Mouse (Mus musculus) A20 (cell line): ENCODE data around the gene Dcps.
"Not testable (repeated sequence)": the region's sequence is repeated elsewhere in the genome, so short reads cannot be mapped to it uniquely, and the experiment has no call there.

Experiments used
- DNase-seq: peaks from one replicate; pipeline ENCODE4 v3.0.0-alpha.2; 2011; ENCODE audit warnings: low read depth, low spot score

The Dcps gene

DNA sequence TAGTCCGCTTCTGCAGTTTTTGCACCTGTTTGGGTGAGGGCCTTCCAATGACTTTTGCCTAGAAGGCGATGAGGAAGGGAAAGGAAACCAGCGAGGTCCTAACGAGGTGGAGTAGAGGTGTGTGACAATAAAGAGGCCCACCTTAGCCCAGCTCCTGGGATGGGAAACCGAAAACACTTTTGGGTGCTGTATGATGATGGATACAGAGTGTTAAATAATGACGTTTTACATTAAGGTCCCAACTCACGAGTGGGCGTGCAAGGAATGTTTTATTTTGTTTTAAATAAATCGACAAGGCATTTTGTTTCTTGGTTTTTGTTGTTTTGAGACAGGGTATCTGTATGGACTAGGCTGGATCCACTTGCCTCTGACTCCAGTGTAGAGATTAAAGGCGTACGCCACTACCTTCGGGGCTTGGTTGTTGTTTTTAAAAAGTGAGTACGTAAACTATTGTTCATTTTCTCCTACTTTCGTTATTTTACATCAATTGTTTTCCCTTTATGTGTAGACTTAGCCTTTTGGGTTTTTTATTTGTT, 331 bp upstream of the Dcps start:
- DNase-seq = no peak

- DNase-seq = no peak
Observed at GRCm38 (mm10) chr9:35173331-35173730, 2.5 kb downstream of the Dcps start.

DNA sequence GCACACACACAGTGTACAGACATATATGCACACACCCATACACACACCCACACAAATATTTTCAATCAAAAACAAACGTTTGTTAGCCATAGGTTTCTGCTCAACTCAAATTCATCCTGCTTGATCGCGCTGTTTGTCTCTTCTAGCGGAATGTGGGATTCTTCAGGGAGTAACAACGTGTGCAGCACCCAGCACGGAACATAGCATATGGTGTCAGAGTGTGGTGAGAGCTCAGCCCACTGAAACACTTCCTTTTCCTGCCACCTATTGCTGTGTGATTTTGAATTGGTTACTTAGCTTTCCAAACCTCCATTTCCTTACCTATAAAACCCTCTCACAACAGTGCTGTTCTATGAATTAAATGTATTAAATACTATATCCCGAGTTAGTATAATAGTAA, 5.8 kb downstream of the Dcps start:
- DNase-seq = no peak

DNA sequence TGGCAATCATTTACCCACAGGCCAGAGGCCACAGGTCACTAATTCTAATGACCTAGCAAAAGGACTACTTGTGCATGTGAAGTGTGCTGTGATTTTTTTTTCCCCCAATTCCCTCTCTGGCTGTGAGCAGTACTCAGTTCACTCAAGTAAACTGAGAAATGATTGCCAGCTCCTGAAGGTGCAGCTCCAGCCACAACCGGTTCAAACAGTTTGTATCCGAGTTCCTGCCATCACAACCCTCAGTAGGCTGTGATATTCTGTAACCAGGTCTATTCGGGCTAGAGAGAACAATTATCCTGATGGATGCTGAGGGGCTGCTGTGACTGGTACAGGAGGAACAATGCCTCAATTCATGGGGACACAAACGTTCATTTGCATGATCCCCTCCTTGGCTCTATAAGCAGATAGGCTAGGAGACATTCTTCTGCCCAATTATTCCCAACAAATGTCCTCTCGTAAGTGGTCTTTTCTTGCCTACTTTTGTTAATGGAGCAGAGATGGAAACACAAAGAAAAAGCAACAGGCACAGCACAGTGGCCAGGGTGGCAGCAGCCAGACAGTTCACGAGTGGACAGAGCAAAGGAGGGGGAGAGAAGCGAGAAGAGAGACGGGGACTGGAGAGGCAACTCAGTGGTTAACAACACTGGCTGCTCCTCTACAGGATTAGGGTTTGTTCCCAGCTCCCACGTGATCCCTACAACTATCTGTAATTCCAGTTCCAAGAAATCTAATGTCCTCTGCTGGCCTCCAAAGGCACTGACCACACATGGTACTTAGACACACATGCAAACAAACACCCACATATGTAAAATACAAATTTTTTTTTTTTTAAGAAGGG, 8.8 kb downstream of the Dcps start:
- DNase-seq = no peak

DNA sequence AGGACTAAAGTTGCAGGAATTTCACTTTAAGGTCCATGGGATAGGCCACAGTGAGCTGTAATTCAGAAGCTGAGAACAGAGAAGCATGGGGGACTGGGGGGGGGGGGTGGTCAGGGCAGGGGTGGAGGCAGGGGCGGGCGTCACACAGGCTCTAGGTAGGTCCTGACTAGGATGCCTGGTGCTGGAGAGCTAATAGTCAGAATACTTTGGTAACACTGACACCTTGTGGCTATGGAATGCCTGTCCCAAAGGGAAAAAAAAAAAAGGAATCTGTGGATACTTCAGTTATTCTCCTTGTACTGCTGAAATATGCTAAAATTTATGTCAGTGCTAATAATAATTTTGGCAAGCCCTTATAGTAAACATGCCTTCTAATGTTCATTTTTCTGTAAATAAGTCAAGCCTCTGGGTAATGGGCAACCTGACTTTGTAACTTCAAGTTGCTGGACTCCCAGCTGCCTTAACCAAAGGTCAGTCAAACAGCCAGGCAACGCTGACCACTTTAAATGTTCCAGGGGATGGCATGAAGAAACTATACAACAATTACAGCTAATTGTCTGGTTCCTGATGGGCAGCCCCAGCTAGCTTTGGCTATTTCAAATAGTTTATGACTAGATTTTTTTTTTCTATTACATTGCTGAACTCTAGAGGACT, 9.6 kb downstream of the Dcps start:
- no peak for DNase-seq

GRCm38 (mm10) chr9:35164142-35164874, 11.6 kb downstream of the Dcps start:
- DNase-seq = no peak

DNA sequence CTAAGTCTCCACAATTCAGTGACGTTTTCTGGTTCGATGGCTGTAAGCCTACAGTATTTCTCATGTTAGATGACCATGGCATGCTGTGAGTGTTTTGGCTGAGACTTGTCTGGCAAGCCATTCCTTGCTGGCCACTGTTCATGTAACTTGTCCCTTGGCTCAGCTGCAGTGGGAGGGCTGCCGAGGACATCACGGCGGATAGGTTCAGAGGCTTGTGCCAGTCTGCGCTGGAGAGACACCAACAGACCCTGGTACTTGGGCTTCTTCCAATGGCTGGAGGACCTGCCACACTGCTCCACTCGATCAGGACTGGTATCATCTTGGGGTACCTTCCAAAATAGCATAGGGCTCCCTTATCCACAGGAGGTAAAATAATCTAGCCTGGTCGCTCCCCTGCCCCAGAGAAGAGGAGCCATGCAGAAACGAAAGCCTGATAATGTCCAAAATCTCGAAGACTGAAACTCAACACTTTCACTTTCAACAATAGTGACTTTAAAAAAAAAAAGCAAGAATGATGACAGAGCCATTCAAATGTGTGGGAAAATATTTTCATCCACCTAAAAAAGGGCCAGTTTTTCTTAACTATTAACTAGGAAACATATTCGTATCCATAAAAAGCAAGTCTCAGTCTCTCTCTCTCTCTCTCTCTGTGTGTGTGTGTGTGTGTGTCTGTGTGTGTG, 12.7 kb downstream of the Dcps start:
- no peak for DNase-seq

DNA sequence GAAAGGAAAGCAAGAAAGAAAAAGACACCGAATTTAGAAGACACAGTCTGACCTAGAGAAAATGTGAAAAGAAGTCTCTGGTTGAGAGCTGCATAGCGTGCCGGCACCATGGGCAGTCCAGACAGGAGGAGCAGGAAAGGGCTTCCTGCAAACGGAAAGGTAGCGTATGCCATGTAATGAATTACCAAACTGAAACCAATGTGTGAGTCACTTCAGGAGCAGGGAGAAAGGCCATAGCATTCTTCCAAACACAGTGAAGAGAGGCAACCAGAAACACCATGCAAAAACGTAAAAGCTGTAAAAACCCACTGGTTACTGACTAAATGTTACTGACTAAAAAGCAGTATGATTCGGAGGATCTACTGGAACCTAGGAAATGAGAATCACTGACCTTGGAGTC, 14.1 kb downstream of the Dcps start:
- no peak for DNase-seq

- DNase-seq = no peak
Observed at GRCm38 (mm10) chr9:35160662-35161061, 15.2 kb downstream of the Dcps start.

- DNase-seq = no peak
Observed at GRCm38 (mm10) chr9:35158477-35158876, 17.4 kb downstream of the Dcps start.

GRCm38 (mm10) chr9:35156862-35157261, 19.0 kb downstream of the Dcps start:
- DNase-seq = no peak

DNA sequence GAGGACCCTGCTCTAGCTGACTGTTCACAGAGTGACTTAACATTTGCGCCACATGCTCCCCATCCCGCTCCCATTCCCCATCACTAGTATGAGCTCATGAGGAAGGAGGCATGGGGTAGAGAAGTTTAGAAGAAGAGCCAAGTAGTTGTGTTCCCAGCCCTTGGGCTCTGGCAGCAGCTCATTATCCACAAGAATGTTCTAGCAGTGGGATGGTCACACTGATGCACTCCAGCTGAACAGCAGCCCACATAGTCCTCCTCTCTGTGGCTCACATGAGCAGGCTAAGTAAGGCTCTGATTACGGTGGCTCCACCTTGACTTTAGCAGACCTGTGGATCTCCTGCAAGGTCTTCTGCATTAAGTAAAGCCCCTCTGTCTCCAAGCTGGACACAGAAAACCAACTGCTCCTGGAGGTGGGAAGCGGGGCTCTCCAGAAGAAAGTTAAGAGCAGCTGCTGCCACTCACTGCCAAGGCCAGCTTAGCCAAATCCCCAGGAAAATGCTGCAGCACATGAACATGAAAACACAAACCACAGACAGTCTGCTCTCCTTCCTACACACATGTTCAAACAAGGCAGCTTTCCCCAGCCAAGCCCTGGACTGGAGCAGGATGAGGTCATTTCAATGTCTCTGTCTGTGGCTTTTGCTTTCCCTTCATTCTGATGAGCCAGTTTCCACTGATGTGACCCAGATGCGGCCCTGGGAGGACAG, 19.7 kb downstream of the Dcps start:
- no peak for DNase-seq

GRCm38 (mm10) chr9:35152923-35153322, 22.9 kb downstream of the Dcps start:
- no peak for DNase-seq

GRCm38 (mm10) chr9:35148822-35149221, 27.0 kb downstream of the Dcps start:
- DNase-seq = not testable (repeated sequence)

- DNase-seq = not testable (repeated sequence)
Observed at GRCm38 (mm10) chr9:35147261-35147660, 28.6 kb downstream of the Dcps start.

GRCm38 (mm10) chr9:35145829-35146228, 30.0 kb downstream of the Dcps start:
- DNase-seq = no peak

DNA sequence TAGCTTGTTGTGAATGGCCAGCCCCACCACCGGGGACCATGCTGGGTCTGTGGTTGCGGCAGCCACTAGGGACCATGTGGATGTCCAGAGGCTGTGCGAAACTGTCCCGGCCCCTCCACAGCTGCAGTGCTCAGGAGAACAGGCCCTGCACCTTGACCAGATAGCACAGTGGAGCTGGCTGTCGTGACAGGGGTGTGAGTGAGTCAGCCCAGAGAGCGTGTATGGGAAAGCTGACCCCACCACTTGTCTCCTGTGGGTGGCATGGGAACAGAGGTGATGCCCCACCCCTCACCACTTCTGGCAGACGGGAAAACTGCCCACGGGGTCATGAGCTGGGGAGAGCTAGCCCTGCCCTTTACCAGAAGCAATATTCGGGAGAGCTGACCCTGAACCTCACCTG, 30.7 kb downstream of the Dcps start:
- DNase-seq = no peak

DNA sequence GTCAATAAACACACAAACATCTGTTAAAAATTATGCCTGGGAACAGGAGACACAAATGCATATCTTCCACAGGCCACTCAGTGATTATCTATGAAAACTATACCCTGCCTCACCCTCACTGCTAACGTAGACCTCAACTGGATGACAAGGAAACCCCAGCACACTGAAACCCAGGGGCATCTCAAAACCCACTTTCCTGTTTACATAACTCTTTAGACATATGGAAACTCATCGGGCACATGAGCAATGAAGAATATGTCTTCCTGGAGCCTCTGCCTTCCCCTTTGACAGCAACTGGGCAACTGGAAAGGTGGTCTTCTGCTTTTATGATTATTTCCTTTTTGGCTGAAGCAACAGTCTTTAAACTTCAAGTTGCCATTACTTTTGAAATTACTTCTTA, 33.6 kb downstream of the Dcps start:
- no peak for DNase-seq

DNA sequence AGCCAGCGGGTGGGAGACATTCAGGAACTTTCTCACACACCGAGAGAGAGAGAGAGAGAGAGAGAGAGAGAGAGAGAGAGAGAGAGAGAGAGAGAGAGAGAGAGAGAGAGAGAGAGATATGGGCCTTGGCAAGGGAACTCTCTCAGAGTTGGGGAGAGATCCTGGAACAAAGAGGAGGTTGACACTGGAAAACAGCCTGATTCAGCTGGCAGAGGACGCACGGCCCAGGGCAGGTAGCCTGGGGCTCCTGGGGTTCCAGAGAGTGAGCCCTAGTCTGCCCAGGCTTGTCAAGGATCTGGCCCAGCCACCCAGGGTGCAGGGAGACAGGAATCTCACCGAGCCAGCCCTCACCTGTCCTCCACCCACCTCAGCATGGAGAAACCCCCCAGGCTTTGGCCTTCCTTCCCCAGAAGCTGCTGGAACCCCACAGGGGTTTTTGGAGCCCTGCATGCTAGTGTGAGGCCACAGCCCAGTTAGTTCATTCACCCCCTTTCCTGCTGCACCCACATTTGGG, 36.6 kb downstream of the Dcps start:
- DNase-seq = no peak

DNA sequence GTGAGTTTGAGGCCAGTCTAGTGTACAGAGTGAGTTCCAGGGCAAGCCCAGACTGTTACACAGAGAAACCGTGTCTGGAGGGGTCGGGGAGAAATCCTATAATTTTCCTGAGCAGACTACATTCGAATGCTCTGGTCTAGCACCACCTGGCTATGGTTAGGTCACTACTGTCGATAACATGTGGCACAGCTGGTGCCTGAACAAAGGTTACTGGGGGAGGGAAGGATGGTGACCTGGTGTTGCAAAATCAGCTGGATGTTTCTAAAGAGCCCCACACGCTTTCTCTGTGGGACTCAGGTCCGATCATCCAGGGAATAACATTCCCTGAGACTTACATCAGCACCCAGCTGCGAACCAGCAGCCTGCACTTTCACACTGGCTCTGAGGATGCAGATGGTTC, 37.8 kb downstream of the Dcps start:
- no peak for DNase-seq

- no peak for DNase-seq
Observed at GRCm38 (mm10) chr9:35135575-35135974, 40.3 kb downstream of the Dcps start.
